Mouse (Mus musculus): ENCODE data around the gene Cs.

Gene Cs

GRCm38 (mm10) chr10:128335582-128335981 is 2.0 kb upstream of the Cs start:
- no peak for DNase-seq (ENCODE audit: low spot score)

- no peak for DNase-seq (ENCODE audit: low spot score)
Measured at GRCm38 (mm10) chr10:128336195-128336594, 1.3 kb upstream of the Cs start.

DNA sequence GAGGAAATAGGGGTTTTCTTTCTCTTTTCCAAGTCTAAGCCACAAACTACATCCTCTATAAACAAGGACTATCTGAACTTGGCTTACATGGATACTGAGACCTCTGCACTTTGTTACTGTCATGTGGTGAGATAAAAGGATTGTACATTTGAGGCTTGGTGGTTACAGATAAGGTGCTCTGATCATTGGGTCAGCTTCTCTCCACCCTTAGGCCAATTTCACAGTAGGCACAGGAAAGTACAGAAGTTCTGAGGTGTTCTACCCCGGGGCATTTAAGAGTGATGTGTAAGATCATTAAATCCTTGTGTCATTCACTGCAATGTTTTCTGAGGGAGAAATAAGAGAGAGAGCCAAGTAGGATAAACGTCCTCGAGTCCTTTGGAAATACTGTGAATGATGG is 937 bp upstream of the Cs start:
- DNase-seq (ENCODE audit: low spot score) = no peak

- no peak for DNase-seq (ENCODE audit: low spot score)
Measured at GRCm38 (mm10) chr10:128338415-128338814, 881 bp downstream of the Cs start.

DNA sequence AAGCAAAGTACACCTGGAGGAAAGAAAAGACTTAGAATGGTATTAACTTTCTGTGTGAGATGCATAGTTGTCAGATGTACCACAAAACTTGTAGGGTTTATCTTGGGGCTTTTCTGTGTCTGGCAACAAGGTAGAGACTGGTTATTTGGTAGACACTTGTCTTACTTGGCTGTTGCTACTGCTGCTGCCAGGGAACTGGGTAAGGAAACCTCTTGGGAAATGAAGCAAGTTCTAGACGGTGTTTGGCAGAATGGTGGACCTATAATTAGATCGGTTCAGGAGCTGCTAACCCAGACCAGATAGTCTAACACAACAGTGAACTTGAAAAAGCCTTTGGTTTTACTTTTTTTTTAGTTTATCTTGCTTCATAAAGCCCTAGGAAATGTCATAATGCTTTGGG is 1.4 kb downstream of the Cs start:
- DNase-seq (ENCODE audit: low spot score) = no peak

DNA sequence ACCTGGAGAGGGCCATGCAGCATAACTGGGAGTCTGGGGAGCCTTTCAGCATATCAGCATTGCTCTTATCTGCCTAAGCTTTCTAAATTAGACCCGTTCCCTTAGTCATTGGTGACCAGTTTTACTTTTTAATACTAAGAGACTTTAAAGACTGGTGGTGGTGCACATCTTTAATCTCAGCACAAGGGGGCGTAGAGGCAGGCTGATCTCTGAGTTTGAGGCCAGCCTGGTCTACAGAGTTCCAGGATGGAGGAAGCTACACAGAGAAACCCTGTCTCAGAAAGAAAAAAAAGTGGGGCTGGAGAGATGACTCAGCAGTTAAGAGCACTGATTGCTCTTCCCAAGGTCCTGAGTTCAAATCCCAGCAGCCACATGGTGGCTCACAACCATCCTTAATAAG is 2.7 kb downstream of the Cs start:
- DNase-seq (ENCODE audit: low spot score) = no peak

- DNase-seq (ENCODE audit: low spot score) = no peak
Measured at GRCm38 (mm10) chr10:128343436-128343835, 5.9 kb downstream of the Cs start.

DNA sequence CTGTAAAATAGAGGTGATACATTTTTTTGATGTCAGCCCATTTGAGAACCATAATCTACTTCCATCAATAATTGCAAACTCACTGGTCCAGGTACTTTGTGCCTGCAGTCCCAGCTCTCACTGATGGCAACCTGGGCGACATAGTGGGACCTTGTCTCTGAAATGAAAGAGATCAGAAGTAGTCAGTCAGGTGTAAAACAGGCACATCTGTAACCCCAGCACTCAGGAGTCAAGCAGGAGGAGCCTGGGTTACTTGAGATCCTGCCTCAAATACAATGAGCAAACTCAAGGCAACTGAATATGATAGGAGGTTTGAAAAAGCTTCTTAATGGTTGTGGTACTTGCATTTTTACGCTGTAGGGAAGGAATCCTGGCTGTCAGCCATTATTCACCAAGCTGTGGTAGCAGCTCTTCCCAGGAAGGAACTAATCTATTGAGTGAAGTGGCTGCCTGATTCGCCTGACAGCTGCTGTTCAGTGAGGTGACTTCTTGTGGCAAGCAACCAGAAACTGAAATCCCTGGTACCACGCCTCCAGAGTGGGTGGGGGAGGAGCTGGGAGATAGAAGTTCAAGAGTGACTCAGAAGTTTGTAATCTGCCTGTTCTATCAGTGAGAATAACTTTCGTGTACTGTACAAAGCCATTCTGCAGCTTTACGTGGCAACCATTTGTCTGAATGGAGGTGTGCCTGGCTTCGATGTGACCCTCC is 7.2 kb downstream of the Cs start:
- DNase-seq (ENCODE audit: low spot score) = no peak

DNA sequence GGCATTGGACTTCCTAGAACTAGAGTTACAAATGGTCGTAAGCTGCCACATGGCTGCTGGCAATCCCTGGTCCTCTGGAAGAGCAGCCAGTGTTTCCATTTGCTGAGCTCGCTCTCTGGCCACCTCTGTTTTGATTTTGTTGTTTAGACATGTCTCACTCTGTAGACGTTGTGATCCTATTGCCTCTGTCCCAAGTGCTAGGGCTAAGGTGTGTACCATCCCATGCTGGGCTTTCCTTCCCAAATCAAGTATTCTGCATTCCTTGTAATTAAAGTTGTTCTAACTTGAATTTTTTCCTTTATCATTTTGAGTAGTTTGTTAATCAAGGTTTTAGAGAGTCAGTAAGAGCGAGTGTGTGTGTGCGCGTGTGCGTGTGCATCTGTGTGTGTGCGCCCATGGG is 10.0 kb downstream of the Cs start:
- no peak for DNase-seq (ENCODE audit: low spot score)

GRCm38 (mm10) chr10:128358796-128359195 is 21.3 kb downstream of the Cs start:
- DNase-seq (ENCODE audit: low spot score) = no peak

GRCm38 (mm10) chr10:128359226-128359625 is 21.7 kb downstream of the Cs start:
- no peak for DNase-seq (ENCODE audit: low spot score)

GRCm38 (mm10) chr10:128361836-128362235 is 24.3 kb downstream of the Cs start:
- no peak for DNase-seq (ENCODE audit: low spot score)

- DNase-seq (ENCODE audit: low spot score) = no peak
Measured at GRCm38 (mm10) chr10:128362568-128362967, 25.0 kb downstream of the Cs start.

- DNase-seq (ENCODE audit: low spot score) = no peak
Measured at GRCm38 (mm10) chr10:128367899-128368401, 30.4 kb downstream of the Cs start.

DNA sequence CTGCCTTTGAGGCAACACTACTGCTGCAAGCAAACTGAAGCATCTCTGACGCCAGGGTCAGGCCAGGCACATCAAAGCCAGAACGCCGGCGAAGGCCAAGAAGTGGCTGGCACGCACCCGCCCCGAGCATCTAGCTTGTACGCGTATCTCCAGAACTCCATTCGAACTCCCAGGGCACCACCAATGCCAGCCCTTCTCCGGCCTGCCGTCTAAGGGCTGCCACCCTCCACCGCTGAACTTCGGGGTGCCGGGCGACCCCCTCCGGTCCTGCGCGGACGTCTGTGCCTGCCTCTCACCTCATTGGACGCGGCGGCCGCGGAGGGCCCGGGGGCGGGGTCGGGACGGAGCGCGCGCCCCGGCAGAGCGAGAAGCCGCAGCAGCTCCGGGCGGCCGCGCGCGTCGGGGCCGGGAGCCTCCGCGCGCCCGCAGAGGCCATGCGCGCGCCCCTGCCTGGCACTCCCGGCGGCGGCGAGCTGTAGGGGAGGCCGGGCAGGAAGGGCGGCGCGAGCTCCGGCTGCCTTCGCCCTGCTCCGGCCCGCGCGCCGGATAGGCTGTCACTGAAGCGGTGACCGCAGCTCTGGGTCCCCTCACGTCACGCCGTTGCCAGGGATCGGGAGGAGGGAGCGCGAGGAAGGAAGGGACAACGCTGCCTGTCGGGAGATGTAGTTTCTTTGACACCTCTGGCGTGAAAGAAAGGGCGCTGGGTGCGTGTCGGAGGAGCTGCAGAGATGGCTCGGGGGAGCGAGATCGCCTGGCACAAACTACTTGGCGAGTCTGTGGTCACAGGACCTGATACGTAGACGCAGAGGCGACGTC is 31.1 kb downstream of the Cs start, which contains the start of gene Coq10a:
Gene Coq10a, minus strand, starts transcription at position 596 of the 816 bp plus-strand sequence.
- peak; percentile 53 for DNase-seq (ENCODE audit: low spot score)

DNA sequence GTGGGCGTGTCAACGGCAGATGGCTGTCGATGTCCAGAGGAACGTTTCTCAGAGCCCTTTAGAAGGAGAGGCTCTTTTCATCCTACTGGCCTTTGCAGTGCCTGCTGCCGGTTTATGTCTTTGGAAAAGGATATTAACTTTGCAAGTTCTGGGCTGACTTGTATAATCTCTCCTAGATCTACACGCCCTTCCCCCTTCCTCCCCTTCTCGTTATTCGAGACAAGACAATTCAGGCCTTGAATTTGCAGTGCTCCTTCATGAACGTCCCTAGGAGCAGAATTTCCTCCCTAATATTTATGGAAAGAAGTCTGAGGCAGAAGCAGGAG is 31.6 kb downstream of the Cs start:
- no peak for DNase-seq (ENCODE audit: low spot score)

GRCm38 (mm10) chr10:128369599-128369998 is 32.1 kb downstream of the Cs start:
- no peak for DNase-seq (ENCODE audit: low spot score)

GRCm38 (mm10) chr10:128370021-128370420 is 32.5 kb downstream of the Cs start:
- DNase-seq (ENCODE audit: low spot score) = no peak

- no peak for DNase-seq (ENCODE audit: low spot score)
Measured at GRCm38 (mm10) chr10:128370601-128371000, 33.1 kb downstream of the Cs start.

DNA sequence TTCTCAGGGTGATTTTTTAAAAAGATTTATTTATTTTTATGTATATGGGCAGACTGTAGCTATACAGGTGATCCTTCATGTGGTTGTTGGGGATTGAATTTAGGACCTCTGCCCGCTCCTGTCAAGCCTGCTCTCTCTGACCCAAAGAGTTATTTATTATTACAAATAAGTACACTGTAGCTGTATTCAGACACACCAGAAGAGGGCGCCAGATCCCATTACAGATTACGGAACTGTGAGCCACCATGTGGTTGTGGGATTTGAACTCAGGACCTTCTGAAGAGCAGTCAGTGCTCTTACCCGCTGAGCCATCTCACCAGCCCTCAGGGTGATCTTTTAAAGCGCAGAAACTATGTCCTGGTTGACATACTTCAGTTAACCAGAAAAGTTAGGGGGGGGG is 34.6 kb downstream of the Cs start:
- DNase-seq (ENCODE audit: low spot score) = no peak

DNA sequence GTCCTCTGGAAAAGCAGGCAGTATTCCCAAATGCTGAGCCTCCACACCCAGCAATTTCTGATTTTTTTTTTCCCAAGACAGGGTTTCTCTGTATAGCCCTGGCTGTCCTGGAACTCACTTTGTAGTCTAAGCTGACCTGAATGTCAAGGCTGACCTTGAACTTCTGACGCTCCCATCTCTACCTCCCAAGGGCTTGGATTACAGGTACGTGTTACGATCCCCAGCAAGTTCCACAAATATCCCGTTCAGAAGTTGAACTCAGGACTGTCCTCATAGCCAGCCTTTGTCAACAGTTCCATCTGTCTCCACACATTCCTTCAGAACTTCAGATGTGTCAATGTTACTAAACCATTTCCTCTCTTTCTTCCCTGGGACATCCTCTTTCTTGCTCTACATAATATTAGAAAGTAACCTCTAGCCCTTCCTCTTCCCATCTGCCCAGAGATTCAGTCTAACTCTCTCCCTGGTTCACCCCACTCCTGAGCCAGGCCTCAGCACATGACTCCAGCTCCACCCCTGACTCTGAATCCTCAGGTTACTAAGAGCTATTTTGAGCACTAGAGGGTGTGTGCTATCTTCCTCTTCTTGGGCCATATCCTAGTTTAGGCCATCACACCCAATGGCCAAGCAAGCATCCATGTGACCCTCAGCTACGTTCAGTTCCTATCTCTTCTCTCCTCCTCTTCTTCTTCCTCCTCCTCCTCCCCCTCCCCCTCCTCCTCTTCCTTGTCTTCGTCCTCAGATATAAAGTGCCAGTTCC is 35.6 kb downstream of the Cs start:
- DNase-seq (ENCODE audit: low spot score) = no peak

DNA sequence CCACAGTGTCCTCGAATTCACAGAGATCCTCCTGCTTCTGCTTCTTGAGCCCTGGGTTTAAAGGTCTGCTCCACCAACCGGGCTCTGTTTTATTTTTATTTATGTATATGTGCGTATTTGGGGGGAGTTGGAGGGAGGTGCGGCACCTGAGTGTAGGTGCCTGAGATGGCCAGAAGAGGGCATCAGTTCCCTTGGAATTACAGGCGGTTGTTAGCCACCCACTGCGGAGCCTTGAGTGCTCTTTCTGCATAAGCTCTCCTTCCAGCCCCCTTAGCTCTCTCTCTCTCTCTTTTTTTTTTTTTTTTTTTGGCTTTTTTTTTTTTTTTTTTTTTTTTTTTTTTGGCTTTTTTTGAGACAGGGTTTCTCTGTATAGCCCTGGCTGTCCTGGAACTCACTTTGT is 36.9 kb downstream of the Cs start:
- DNase-seq (ENCODE audit: low spot score) = no peak

GRCm38 (mm10) chr10:128376099-128376454 is 38.5 kb downstream of the Cs start:
- DNase-seq (ENCODE audit: low spot score) = no peak

Data from urinary bladder, postnatal 10 days (tissue).